Mouse (Mus musculus): ENCODE measurements around the gene Stxbp3. TPM values are rescaled to one million over a fixed set of nuclear protein-coding genes. Genes with fewer than 3 reads are reported as not detected.

Stxbp3 gene
- total RNA-seq (2014; rRNA removed): 7.6 and 34.3 TPM in 2 replicates
- polyA plus RNA-seq (2015; fragmentation: Nextera tagmentation; extraction: Ambion mirVana): 13.4 and 17.1 TPM in 2 replicates

GRCm38 (mm10) chr3:108840000-108840715, at the start of gene Stxbp3:
Stxbp3 (minus strand) TSS chr3:108840526.
- 1% methylated on average over 53 of the region's 56 CpGs for WGBS
- ATAC-seq: peak; percentile 99

DNA sequence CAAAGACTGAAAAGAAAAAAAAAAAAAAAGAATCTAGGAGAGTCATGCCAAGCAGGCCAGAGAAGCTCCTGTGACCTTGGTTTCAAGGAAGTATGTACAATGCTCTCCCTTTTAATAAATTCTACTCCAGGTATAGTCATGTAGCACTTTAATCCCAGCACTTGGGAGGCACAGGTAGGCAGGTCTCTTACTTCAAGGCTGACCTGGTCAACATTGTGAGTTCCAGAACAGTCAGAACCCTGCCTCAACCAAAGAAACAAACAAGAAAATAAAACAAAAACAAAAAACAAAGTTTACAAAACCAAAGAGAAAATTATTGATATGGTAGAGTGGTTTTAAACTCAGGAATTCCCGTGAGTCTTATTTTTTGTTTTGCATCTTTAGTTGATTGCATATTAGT, 49.6 kb upstream of the Stxbp3 start, which contains the start of gene Fndc7:
TSS of gene Fndc7 (minus strand) at position 101 of the 400 bp plus-strand sequence.
- no peak within 1 kb of the TSS for H3K9ac ChIP-seq (replicated peaks; ENCODE audit: low read length)
- H3K4me2 ChIP-seq (ENCODE audit: low read depth, low read length): no peak within 1 kb of the TSS
- no peak for TF ChIP-seq CTCF (IDR thresholded peaks at IDR 0.05; ENCODE audit: low read depth)
- H3K4me3 ChIP-seq (ENCODE audit: low read length): no peak within 1 kb of the TSS
- H3K9me3 ChIP-seq (ENCODE audit: low read length): no peaks in the 10 kb centered on the region
- H3K27ac ChIP-seq: no peak within 1 kb of the TSS
- no peaks in the 10 kb centered on the region for H3K36me3 ChIP-seq (ENCODE audit: insufficient read depth, low read length)
- no peaks in the 10 kb centered on the region for H3K27me3 ChIP-seq (ENCODE audit: insufficient read depth, low read length)
- DNase-seq (ENCODE audit: low spot score) (no peak), ATAC-seq (no peak)
- H3K4me1 ChIP-seq (ENCODE audit: insufficient read depth, low read length): no peaks in the 10 kb centered on the region
- 85% methylated on average over 1 of the region's 1 CpGs for WGBS

More at GRCm38 (mm10) chr3:108840000-108840715, at the start of gene Stxbp3:
- peak; percentile 93 for TF ChIP-seq CTCF (IDR thresholded peaks at IDR 0.05; ENCODE audit: low read depth)
- Histone ChIP-seq H3K27me3 (ENCODE audit: insufficient read depth, low read length) (no peaks in the 10 kb centered on the region), H3K36me3 (ENCODE audit: insufficient read depth, low read length) (no peaks in the 10 kb centered on the region), H3K4me1 (ENCODE audit: insufficient read depth, low read length) (0 out of 2 replicates have a peak, but pooled peaks cover 7% of the 10 kb centered on the region), H3K27ac (peak within 1 kb of the TSS; percentile 82), H3K4me3 (ENCODE audit: low read length) (peak within 1 kb of the TSS; percentile 71), H3K4me2 (ENCODE audit: low read depth, low read length) (peak within 1 kb of the TSS; percentile 59), H3K9ac (replicated peaks; ENCODE audit: low read length) (peak within 1 kb of the TSS; percentile 59), H3K9me3 (ENCODE audit: low read length) (no peaks in the 10 kb centered on the region)
- peak; percentile 99 for DNase-seq (ENCODE audit: low spot score)

DNA sequence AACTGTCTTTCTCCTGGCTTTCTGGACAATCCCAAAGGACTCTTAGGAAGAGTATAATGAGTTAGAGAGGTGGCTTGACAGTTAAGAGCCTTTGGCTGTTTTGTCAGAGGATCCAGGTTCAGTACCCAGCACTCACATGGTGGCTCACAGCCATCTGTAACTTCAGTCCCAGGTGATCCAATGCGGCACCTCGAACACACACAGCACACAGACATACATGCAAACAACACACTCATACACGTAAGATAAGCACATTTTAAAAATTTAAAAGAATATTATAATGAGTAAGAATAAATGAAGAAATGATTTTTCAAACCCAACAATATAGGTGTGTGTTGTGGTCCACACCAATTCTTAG, 47.3 kb upstream of the Stxbp3 start:
- H3K4me3 ChIP-seq (ENCODE audit: low read length): no peak overlapping the region
- H3K4me1 ChIP-seq (ENCODE audit: insufficient read depth, low read length): no peaks in the 10 kb centered on the region
- no peak for ATAC-seq
- TF ChIP-seq CTCF (IDR thresholded peaks at IDR 0.05; ENCODE audit: low read depth): no peak
- DNase-seq (ENCODE audit: low spot score): no peak
- H3K9me3 ChIP-seq (ENCODE audit: low read length): no peaks in the 10 kb centered on the region
- no peaks in the 10 kb centered on the region for H3K36me3 ChIP-seq (ENCODE audit: insufficient read depth, low read length)
- H3K4me2 ChIP-seq (ENCODE audit: low read depth, low read length): no peak overlapping the region
- no peak overlapping the region for H3K27ac ChIP-seq
- WGBS: 94% methylated on average over 3 of the region's 3 CpGs
- no peak overlapping the region for H3K9ac ChIP-seq (replicated peaks; ENCODE audit: low read length)
- H3K27me3 ChIP-seq (ENCODE audit: insufficient read depth, low read length): no peaks in the 10 kb centered on the region

DNA sequence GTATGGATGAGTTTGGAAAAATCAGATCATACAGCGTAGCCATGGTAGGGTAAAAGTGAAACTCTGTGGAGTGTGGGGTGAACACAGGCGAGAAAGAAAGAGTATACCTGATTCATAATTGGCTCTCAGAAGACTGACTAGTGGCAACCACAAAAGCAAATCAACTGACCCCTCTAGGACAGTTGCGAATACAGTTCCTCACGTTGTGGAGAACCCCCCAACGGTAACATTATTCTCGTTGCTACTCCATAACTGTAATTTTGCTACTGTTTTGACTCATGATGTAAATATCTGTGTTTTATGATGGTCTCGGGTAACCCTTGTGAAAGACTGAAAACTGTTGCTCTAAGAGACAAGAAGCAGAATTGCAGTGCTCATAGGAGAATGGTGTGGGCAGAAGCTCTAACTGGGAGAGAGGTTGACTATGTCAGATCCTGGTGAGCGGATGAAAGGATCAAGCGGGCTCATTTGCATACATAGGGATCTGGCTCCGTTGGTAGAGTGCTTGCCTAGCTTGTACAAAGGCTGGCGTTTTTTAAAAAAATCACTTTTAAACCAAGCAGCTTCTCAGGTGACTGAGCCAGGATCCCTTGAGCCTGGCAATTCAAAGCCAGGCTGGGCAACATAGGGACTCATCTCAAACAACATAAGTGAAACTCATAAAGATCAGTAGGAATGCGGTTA, 46.8 kb upstream of the Stxbp3 start:
- DNase-seq (ENCODE audit: low spot score) (no peak), ATAC-seq (no peak)
- Histone ChIP-seq H3K4me3 (ENCODE audit: low read length) (no peak overlapping the region), H3K9me3 (ENCODE audit: low read length) (no peaks in the 10 kb centered on the region), H3K9ac (replicated peaks; ENCODE audit: low read length) (no peak overlapping the region), H3K36me3 (ENCODE audit: insufficient read depth, low read length) (no peaks in the 10 kb centered on the region), H3K27me3 (ENCODE audit: insufficient read depth, low read length) (no peaks in the 10 kb centered on the region), H3K27ac (no peak overlapping the region), H3K4me1 (ENCODE audit: insufficient read depth, low read length) (no peaks in the 10 kb centered on the region), H3K4me2 (ENCODE audit: low read depth, low read length) (no peak overlapping the region)
- TF ChIP-seq CTCF (IDR thresholded peaks at IDR 0.05; ENCODE audit: low read depth): no peak
- 57% methylated on average over 12 of the region's 12 CpGs for WGBS

GRCm38 (mm10) chr3:108885686-108886530, 45.6 kb upstream of the Stxbp3 start:
- Histone ChIP-seq H3K27me3 (ENCODE audit: insufficient read depth, low read length) (no peaks in the 10 kb centered on the region), H3K9me3 (ENCODE audit: low read length) (no peaks in the 10 kb centered on the region), H3K9ac (replicated peaks; ENCODE audit: low read length) (no peak overlapping the region), H3K36me3 (ENCODE audit: insufficient read depth, low read length) (no peaks in the 10 kb centered on the region), H3K4me1 (ENCODE audit: insufficient read depth, low read length) (no peaks in the 10 kb centered on the region), H3K4me3 (ENCODE audit: low read length) (no peak overlapping the region), H3K27ac (peak overlapping the region; percentile 36; the same call in 1 of the 2 replicates), H3K4me2 (ENCODE audit: low read depth, low read length) (no peak overlapping the region)
- DNase-seq (ENCODE audit: low spot score): peak; percentile 63
- ATAC-seq: peak; percentile 76
- WGBS: 50% methylated on average over 8 of the region's 9 CpGs
- no peak for TF ChIP-seq CTCF (IDR thresholded peaks at IDR 0.05; ENCODE audit: low read depth)

DNA sequence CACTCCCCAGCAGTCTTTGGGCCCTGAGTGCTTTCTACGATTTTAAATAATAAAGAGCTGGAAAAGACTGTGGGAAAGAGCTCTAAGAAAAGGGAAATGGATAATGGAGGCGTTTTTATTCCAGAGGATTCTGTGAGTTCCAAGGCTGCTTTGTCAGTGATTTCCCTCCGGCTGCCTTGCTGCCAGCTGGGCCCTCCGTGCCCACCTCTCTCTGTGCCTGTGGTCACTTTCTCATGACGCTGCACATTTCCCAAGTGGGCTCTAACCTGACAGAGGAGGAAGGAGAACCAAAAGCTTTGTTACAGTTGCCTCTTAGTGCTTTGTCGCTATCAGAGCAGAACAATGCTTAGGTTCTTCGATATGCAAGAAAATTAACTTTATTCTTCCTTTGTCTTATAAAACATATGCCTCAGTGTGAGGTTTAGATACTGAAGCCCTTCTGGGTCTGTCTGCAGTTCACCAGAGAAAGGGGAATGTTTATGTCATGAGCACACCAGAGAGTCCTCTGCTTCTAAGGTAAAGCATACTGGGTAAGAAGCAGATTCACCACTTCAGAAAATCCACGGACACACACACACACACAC, 44.5 kb upstream of the Stxbp3 start:
- peak; percentile 35 for DNase-seq (ENCODE audit: low spot score)
- H3K27ac ChIP-seq: no peak overlapping the region
- WGBS: 37% methylated on average over 8 of the region's 8 CpGs

More for the DNA sequence above, 44.5 kb upstream of the Stxbp3 start:
- Histone ChIP-seq H3K9ac (replicated peaks; ENCODE audit: low read length) (no peak overlapping the region), H3K9me3 (ENCODE audit: low read length) (no peaks in the 10 kb centered on the region), H3K4me3 (ENCODE audit: low read length) (no peak overlapping the region), H3K4me2 (ENCODE audit: low read depth, low read length) (no peak overlapping the region), H3K36me3 (ENCODE audit: insufficient read depth, low read length) (no peaks in the 10 kb centered on the region), H3K4me1 (ENCODE audit: insufficient read depth, low read length) (no peaks in the 10 kb centered on the region), H3K27me3 (ENCODE audit: insufficient read depth, low read length) (no peaks in the 10 kb centered on the region)
- no peak for ATAC-seq
- TF ChIP-seq CTCF (IDR thresholded peaks at IDR 0.05; ENCODE audit: low read depth): no peak

Data from hindbrain, postnatal 0 days (tissue).